Mouse (Mus musculus) layer of hippocampus, adult 8-10 months (tissue): ENCODE measurements at regions not wholly inside any gene's neighbourhood (a gene's known extent, or its start where the extent isn't known, plus 50 kb on each side); places are given as distances from the start of the nearest gene placed in this dataset.

Source experiments
- DNase-seq, 2 experiments: peaks; one replicate each; pipeline ENCODE4 v3.0.0; 2022; ENCODE audit warnings: low spot score in 2 of 2

DNA sequence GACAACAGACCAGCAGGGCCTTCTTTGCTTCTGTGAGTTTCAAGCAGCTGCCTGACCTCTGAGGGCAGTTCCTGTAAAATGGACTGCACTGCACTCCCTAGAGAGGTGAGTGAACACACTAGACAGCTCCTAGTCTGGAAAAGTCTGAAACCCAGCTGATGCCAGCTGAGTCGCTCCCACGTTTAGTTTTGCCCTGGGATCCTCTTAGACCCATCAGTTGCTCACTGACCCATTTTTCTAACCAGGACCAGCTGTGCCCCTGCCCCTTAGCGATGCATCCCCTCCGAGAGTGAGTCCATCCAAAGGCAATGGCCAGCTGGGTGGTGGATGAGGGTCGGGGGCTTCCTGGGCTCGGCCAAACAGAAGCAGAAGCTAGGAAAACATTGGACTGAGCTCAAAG is 62.2 kb upstream of the Top1 start:
- DNase-seq = no peak

- DNase-seq = no peak
These were observed 61.1 kb upstream of the Top1 start for GRCm38 (mm10) chr2:160584568-160584967.

- DNase-seq = no peak
These were observed 58.5 kb upstream of the Top1 start for GRCm38 (mm10) chr2:160587015-160587835.

GRCm38 (mm10) chr2:160588401-160588800 is 57.3 kb upstream of the Top1 start:
- no peak for DNase-seq

DNA sequence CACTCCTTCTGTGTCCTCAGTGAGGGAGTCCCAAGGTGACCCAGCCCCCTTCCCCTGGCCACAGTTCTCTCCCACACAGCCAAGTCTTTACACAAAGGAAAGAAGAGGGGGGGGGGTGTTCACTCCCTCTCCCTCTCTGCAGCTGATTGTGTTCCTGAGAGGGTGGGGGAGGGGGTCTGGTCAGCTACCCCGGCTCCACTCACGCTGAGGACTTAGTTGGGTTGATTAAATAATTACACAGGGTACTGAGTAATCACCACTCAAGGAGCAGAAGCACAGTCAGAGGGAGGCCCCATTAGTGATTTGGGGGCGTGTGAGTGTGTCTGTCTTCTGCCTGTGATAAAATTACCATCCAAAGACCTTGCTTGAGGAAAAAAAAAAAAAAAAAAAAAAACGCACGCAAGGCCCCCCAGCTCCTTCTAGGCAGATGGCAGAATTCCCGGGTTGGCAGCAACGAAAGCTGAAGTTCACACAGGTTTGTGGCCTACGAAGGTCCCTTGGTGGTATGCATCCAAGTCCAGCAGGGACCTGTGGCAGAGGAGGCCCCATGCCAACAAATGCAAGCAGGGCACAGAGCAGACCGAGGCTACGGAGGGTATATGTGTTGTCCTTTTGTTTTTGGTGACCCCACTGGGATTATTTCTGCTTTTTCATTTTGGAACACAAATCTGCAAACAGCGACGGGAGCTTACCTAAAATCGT is 55.3 kb upstream of the Top1 start:
- no peak for DNase-seq

- no peak for DNase-seq
These were observed 54.1 kb upstream of the Top1 start for GRCm38 (mm10) chr2:160591446-160592180.

GRCm38 (mm10) chr2:160593035-160593434 is 52.7 kb upstream of the Top1 start:
- DNase-seq = peak; percentile 30 to 84
